Comparison of ENCODE assay signal across 8 mouse cellular contexts in genomic region chr2:11663961-11664360, GRCm38 (mm10). TPM values are rescaled to one million over a fixed set of nuclear protein-coding genes. Genes with fewer than 3 reads are reported as not detected.
DNase-seq lines count a peak whose midpoint lies in the region; ATAC-seq lines count a peak whose summit lies in the region.

No protein-coding gene starts in this region.

- H3K27me3 ChIP-seq in intestine, embryonic 16.5 days (replicated peaks; ENCODE audit: control insufficient read depth, insufficient read depth, low read length), result no peaks in the 10 kb centered on the region
- no peaks in the 10 kb centered on the region for H3K27me3 ChIP-seq in midbrain, embryonic 10.5 days (ENCODE audit: low read depth, poor library complexity, severe bottlenecking)

- no peaks in the 10 kb centered on the region for H3K4me1 ChIP-seq in intestine, embryonic 16.5 days (ENCODE audit: control insufficient read depth, insufficient read depth, low read length)
- H3K4me1 ChIP-seq in midbrain, embryonic 10.5 days, result peaks cover 6% of the 10 kb centered on the region; the same call in 1 of the 2 replicates

- H3K27ac ChIP-seq in intestine, embryonic 16.5 days (ENCODE audit: low read length), result no peak overlapping the region
- no peak overlapping the region for H3K27ac ChIP-seq in midbrain, embryonic 10.5 days (replicated peaks)

- DNase-seq in adrenal gland, adult 2 months, result peak; percentile 83
- peak; percentile 56 for DNase-seq in embryo, embryonic 11.5 days (ENCODE audit: low read depth, low spot score)
- DNase-seq in gastrocnemius, postnatal 4 days (ENCODE audit: low spot score in 2 of 2), result peak; percentile 53 to 80
- DNase-seq in left cerebral cortex, postnatal 25 days (ENCODE audit: low spot score in 2 of 2), result peak; percentile 84 to 93
- peak; percentile 70 for DNase-seq in midbrain, embryonic 10.5 days (ENCODE audit: low spot score)
- peak; percentile 76 to 78 for DNase-seq in right cerebral cortex, postnatal 36 days (ENCODE audit: low spot score in 2 of 2)
- DNase-seq in urinary bladder, postnatal 4 days (ENCODE audit: low spot score in 2 of 2), result peak; percentile 64 to 83

- H3K9ac ChIP-seq in intestine, embryonic 16.5 days (ENCODE audit: low read depth, low read length), result no peak overlapping the region

- peak; percentile 88 for ATAC-seq in intestine, embryonic 16.5 days

- H3K36me3 ChIP-seq in intestine, embryonic 16.5 days (ENCODE audit: control insufficient read depth, insufficient read depth, low read length), result no peaks in the 10 kb centered on the region
- H3K36me3 ChIP-seq in midbrain, embryonic 10.5 days, result no peaks in the 10 kb centered on the region

- WGBS in intestine, embryonic 16.5 days, result 5% methylated on average over 10 of the region's 10 CpGs
- WGBS in midbrain, embryonic 10.5 days, result 4% methylated on average over 10 of the region's 10 CpGs

- peak overlapping the region; percentile 34; the same call in 1 of the 2 replicates for H3K4me2 ChIP-seq in intestine, embryonic 16.5 days (ENCODE audit: low read depth, low read length)

- H3K9me3 ChIP-seq in intestine, embryonic 16.5 days (ENCODE audit: control insufficient read depth, low read length), result no peaks in the 10 kb centered on the region
- no peaks in the 10 kb centered on the region for H3K9me3 ChIP-seq in midbrain, embryonic 10.5 days (replicated peaks)

- H3K4me3 ChIP-seq in intestine, embryonic 16.5 days (ENCODE audit: low read length), result peak overlapping the region; percentile 15
- peak overlapping the region; percentile 29 for H3K4me3 ChIP-seq in midbrain, embryonic 10.5 days

- intact Hi-C loops in left cerebral cortex, postnatal 25 days (cut with DNase I), result loop anchor here (1.0 to 2.0 kb wide), 2 partner anchors 23 to 61 kb away; no protein-coding TSS in a partner anchor

RNA-seq across cellular contexts. Expression of gene Il2ra, which starts 21.4 kb away (rescaled TPM):
- total RNA-seq in adrenal gland, adult 2 months (2021), result under 1 TPM; 0.29 to 0.41 TPM
- polyA plus RNA-seq in adrenal gland, adult 2 months (2012; rRNA removed), result 0.07 TPM in 1 of 2 replicates, not detected in the other
- total RNA-seq in gastrocnemius, postnatal 4 days (2021), result under 1 TPM; 0.15 to 0.21 TPM
- polyA plus RNA-seq in intestine, embryonic 16.5 days (2015; fragmentation: Nextera tagmentation; extraction: Ambion mirVana), result 0.10 and 0.12 TPM in 2 replicates
- total RNA-seq in left cerebral cortex, postnatal 25 days (2021), result not detected
- not detected in 2 replicates for polyA plus RNA-seq in midbrain, embryonic 10.5 days (2016; fragmentation: Nextera tagmentation; extraction: Ambion mirVana)

RNA-seq across cellular contexts. Expression of gene Gm17490, which starts 37.9 kb away (rescaled TPM):
- total RNA-seq in adrenal gland, adult 2 months (2021), result not detected
- polyA plus RNA-seq in adrenal gland, adult 2 months (2012; rRNA removed), result not detected in 2 replicates
- not detected for total RNA-seq in gastrocnemius, postnatal 4 days (2021)
- not detected in 2 replicates for polyA plus RNA-seq in intestine, embryonic 16.5 days (2015; fragmentation: Nextera tagmentation; extraction: Ambion mirVana)
- total RNA-seq in left cerebral cortex, postnatal 25 days (2021), result not detected
- polyA plus RNA-seq in midbrain, embryonic 10.5 days (2016; fragmentation: Nextera tagmentation; extraction: Ambion mirVana), result not detected in 2 replicates

RNA-seq across cellular contexts. Expression of gene Il15ra, which starts 41.1 kb away (rescaled TPM):
- total RNA-seq in adrenal gland, adult 2 months (2021), result 10 to 100 TPM; 26.8 to 29.9 TPM
- 13.0 and 15.4 TPM in 2 replicates for polyA plus RNA-seq in adrenal gland, adult 2 months (2012; rRNA removed)
- 10 to 100 TPM; 10.1 to 10.4 TPM for total RNA-seq in gastrocnemius, postnatal 4 days (2021)
- polyA plus RNA-seq in intestine, embryonic 16.5 days (2015; fragmentation: Nextera tagmentation; extraction: Ambion mirVana), result 2.0 and 2.2 TPM in 2 replicates
- 10 to 100 TPM in 1 of 2 experiments, 1 to 10 TPM in 1; 6.8 to 11.0 TPM for total RNA-seq in left cerebral cortex, postnatal 25 days (2021)
- 0.58 and 0.68 TPM in 2 replicates for polyA plus RNA-seq in midbrain, embryonic 10.5 days (2016; fragmentation: Nextera tagmentation; extraction: Ambion mirVana)
